Mouse (Mus musculus) forebrain, embryonic 12.5 days (tissue): ENCODE data around the gene Mrpl52. TPM values are rescaled to one million over a fixed set of nuclear protein-coding genes. Genes with fewer than 3 reads are reported as not detected.

Source experiments
- ATAC-seq: fragments of 200-750 bp; cut with Nextera tagmentation; 2 replicates; pipeline ENCODE4 v1.8.0; 2017; ENCODE audit warnings: moderate TSS enrichment; ENCODE audit not compliant: low FRiP score
- H3K27ac ChIP-seq: fragments of 300-500 bp; sonication (generic); 2 replicates; pipeline ENCODE4 v1.5.1; 2016; ENCODE audit warnings: mild to moderate bottlenecking
- H3K27me3 ChIP-seq: fragments of 300-500 bp; sonication (generic); 2 replicates; pipeline ENCODE4 v1.6.1; 2016; ENCODE audit warnings: mild to moderate bottlenecking
- H3K36me3 ChIP-seq: fragments of 300-500 bp; sonication (generic); replicated peaks from 2 replicates; pipeline ENCODE4 v1.6.1; 2016; ENCODE audit warnings: mild to moderate bottlenecking
- H3K4me1 ChIP-seq: fragments of 300-500 bp; sonication (generic); 2 replicates; pipeline ENCODE4 v1.6.1; 2016
- H3K4me2 ChIP-seq: fragments of 300-500 bp; sonication (generic); 2 replicates; pipeline ENCODE4 v1.6.1; 2016; ENCODE audit warnings: mild to moderate bottlenecking, moderate library complexity
- H3K4me3 ChIP-seq: fragments of 300-500 bp; sonication (generic); replicated peaks from 2 replicates; pipeline ENCODE4 v1.5.1; 2016; ENCODE audit warnings: mild to moderate bottlenecking
- H3K9ac ChIP-seq: fragments of 300-500 bp; sonication (generic); 2 replicates; pipeline ENCODE4 v1.6.1; 2016; ENCODE audit warnings: mild to moderate bottlenecking
- H3K9me3 ChIP-seq: fragments of 300-500 bp; sonication (generic); 2 replicates; pipeline ENCODE4 v1.6.1; 2016
- WGBS: fragments of 180-500 bp; shearing (Covaris S2); methylation state at CpG from one replicate; pipeline ENCODE4 v1.1.7; 2016; 5-methylcytosine and 5-hydroxymethylcytosine counted together
- polyA plus RNA-seq: library from polyadenylated mRNA; unstranded; fragments of >200 nt; fragmentation: Nextera tagmentation; extraction: Ambion mirVana; gene quantifications from 2 replicates; pipeline ENCODE4 v1.2.1, GENCODE M21; 2016

Gene Mrpl52
- polyA plus RNA-seq, 1 experiment from 2014 or later, result 307 TPM

DNA sequence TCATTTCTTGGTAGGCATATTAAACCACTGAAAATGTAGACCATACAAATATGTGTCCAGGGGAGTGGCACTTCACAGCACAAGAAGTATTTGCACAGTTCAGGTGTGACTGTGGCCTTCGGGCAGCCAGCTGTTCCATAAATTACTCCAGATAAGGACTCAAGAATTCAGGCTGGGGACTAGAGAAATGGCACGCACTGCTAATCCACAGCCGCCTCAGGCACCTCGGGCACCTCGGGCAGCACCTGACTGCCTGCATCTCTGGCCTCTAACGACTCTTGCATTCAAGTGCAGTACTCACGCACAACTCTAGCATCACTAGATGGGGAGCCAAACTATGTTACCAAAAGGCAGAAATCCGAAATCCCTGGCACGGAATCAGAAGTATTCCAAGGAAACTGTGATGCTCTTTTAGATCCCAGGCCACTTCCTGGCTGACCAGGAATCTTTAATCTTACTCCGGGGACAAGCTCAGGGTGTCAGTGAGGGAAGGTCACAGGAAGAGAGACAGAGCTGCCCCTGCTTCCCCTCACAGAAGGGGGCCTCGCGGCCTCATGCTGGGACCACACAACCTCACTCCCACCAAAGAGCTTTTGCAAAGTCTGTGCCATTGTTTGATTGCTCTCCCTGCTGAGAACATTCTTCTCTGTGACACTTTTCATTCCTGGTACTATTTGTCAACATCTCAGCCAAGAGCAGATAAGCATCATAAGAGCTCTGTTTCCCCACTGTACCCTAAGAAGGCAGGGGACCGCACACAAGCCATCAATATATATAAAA lies 11.3 kb upstream of the Mrpl52 start:
- H3K36me3 ChIP-seq, result no peaks in the 10 kb centered on the region
- ATAC-seq, result no peak
- no peak overlapping the region for H3K27ac ChIP-seq
- H3K27me3 ChIP-seq, result peaks cover 42% of the 10 kb centered on the region
- H3K4me2 ChIP-seq, result no peak overlapping the region
- no peak overlapping the region for H3K4me3 ChIP-seq
- H3K4me1 ChIP-seq, result peaks cover 22% of the 10 kb centered on the region
- WGBS, result 6% methylated on average over 13 of the region's 13 CpGs
- H3K9ac ChIP-seq, result no peak overlapping the region
- H3K9me3 ChIP-seq, result no peaks in the 10 kb centered on the region

DNA sequence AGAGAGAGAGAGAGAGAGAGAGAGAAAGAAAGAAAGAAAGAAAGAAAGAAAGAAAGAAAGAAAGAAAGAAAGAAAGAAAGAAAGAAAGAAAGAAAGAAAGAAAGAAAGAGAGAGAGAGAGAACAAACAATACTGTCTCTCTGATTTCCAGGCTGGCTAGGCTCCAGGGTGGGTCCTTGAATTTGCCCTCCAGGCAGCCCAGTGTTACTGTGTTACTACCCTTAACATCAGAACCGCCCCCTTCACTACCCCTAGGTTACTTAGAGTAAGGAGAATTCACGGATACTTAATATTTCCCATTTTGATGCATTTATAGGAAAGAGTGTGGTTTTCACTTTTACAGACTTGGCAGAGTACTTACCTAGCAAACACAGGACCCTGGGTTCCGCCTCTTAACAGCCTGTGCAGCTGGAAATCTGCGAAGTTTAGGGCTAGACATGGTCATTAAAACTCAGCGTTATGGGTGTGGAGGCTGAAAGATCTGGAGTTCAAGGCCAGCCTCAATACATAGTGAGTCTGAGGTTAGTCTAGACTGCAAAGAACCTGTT lies 10.4 kb upstream of the Mrpl52 start:
- no peak for ATAC-seq
- Histone ChIP-seq H3K36me3 (no peaks in the 10 kb centered on the region), H3K27ac (no peak overlapping the region), H3K9ac (no peak overlapping the region), H3K27me3 (peaks cover 42% of the 10 kb centered on the region), H3K9me3 (no peaks in the 10 kb centered on the region), H3K4me1 (peaks cover 22% of the 10 kb centered on the region), H3K4me3 (no peak overlapping the region), H3K4me2 (no peak overlapping the region)
- WGBS, result 29% methylated on average over 5 of the region's 5 CpGs

GRCm38 (mm10) chr14:54416830-54417229 lies 9.9 kb upstream of the Mrpl52 start:
- Histone ChIP-seq H3K27ac (no peak overlapping the region), H3K36me3 (no peaks in the 10 kb centered on the region), H3K9ac (no peak overlapping the region), H3K4me3 (no peak overlapping the region), H3K9me3 (no peaks in the 10 kb centered on the region), H3K4me2 (no peak overlapping the region), H3K27me3 (peaks cover 42% of the 10 kb centered on the region), H3K4me1 (peaks cover 22% of the 10 kb centered on the region)
- 46% methylated on average over 4 of the region's 4 CpGs for WGBS
- no peak for ATAC-seq

- H3K4me2 ChIP-seq, result peak within 1 kb of the TSS; percentile 15; the same call in 1 of the 2 replicates
- no peaks in the 10 kb centered on the region for H3K36me3 ChIP-seq
- H3K4me1 ChIP-seq, result peaks cover 22% of the 10 kb centered on the region
- 7% methylated on average over 19 of the region's 19 CpGs for WGBS
- ATAC-seq, result no peak
- no peaks in the 10 kb centered on the region for H3K9me3 ChIP-seq
- no peak within 1 kb of the TSS for H3K9ac ChIP-seq
- H3K27me3 ChIP-seq, result peaks cover 42% of the 10 kb centered on the region
- no peak within 1 kb of the TSS for H3K4me3 ChIP-seq
- no peak within 1 kb of the TSS for H3K27ac ChIP-seq
Observed at GRCm38 (mm10) chr14:54417623-54418081, 9.1 kb upstream of the Mrpl52 start, which contains the start of gene Slc7a7. Gene Slc7a7, minus strand, starts transcription at chr14:54417780.

- peaks cover 12% of the 10 kb centered on the region for H3K4me1 ChIP-seq
- WGBS, result 89% methylated on average over 2 of the region's 2 CpGs
- no peak overlapping the region for H3K4me2 ChIP-seq
- H3K4me3 ChIP-seq, result no peak overlapping the region
- ATAC-seq, result no peak
- H3K27ac ChIP-seq, result no peak overlapping the region
- no peaks in the 10 kb centered on the region for H3K9me3 ChIP-seq
- H3K36me3 ChIP-seq, result no peaks in the 10 kb centered on the region
- H3K27me3 ChIP-seq, result peaks cover 18% of the 10 kb centered on the region
- H3K9ac ChIP-seq, result no peak overlapping the region
Observed at GRCm38 (mm10) chr14:54421014-54421413, 5.7 kb upstream of the Mrpl52 start.

DNA sequence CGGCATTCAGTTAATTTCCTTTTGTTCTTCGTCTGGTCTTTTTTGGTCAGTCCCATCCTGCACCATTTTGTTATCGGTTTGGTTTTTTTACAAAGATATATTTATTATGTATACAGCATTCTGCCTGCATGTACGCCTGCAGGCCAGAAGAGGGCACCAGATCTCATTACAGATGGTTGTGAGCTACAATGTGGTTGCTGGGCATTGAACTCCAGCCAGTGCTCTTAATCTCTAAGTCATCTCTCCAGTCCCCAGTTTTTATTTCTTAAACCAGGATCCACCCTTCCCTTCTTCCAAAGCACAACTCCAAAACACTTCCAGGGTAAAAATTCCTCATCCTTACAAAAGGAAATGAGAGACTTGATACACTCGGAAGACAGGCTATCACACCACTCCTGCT lies 3.3 kb upstream of the Mrpl52 start:
- Histone ChIP-seq H3K4me3 (no peak overlapping the region), H3K9me3 (no peaks in the 10 kb centered on the region), H3K4me1 (peaks cover 20% of the 10 kb centered on the region), H3K36me3 (no peaks in the 10 kb centered on the region; the same call in 1 of the 2 replicates), H3K4me2 (no peak overlapping the region), H3K27ac (no peak overlapping the region), H3K9ac (no peak overlapping the region), H3K27me3 (no peaks in the 10 kb centered on the region)
- WGBS, result 58% methylated on average over 5 of the region's 5 CpGs
- no peak for ATAC-seq

DNA sequence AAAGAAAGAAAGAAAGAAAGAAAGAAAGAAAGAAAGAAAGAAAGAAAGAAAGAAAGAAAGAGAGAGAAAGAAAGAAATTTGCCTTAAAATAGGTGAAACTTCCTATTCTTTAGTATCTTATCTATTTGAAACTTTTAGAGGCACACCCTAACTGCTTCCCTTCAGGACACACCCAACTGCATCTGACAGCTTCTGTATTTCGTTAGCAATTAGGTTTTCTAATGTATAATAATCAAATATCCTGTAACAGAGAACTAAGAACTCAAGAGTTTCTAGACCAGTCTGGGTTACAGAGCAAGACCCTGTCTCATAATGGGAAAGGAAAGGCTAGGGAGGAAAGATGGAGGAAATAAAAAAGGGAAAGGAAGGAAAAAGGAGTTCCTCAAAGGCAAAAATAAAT lies 2.1 kb upstream of the Mrpl52 start:
- peaks cover 26% of the 10 kb centered on the region for H3K4me1 ChIP-seq
- peaks cover 10% of the 10 kb centered on the region for H3K36me3 ChIP-seq
- H3K4me2 ChIP-seq, result no peak overlapping the region
- H3K4me3 ChIP-seq, result no peak overlapping the region
- no peak overlapping the region for H3K9ac ChIP-seq
- no peak for ATAC-seq
- no peaks in the 10 kb centered on the region for H3K9me3 ChIP-seq
- WGBS, result 96% methylated on average over 1 of the region's 1 CpGs
- H3K27me3 ChIP-seq, result no peaks in the 10 kb centered on the region
- no peak overlapping the region for H3K27ac ChIP-seq

GRCm38 (mm10) chr14:54425540-54425939 lies 1.2 kb upstream of the Mrpl52 start:
- H3K9me3 ChIP-seq, result no peaks in the 10 kb centered on the region
- H3K4me1 ChIP-seq, result peaks cover 35% of the 10 kb centered on the region
- H3K27me3 ChIP-seq, result no peaks in the 10 kb centered on the region; the same call in 1 of the 2 replicates
- no peak overlapping the region for H3K9ac ChIP-seq
- H3K36me3 ChIP-seq, result peaks cover 11% of the 10 kb centered on the region
- 90% methylated on average over 1 of the region's 1 CpGs for WGBS
- H3K27ac ChIP-seq, result no peak overlapping the region
- ATAC-seq, result no peak
- H3K4me2 ChIP-seq, result peak overlapping the region; percentile 77; the same call in 1 of the 2 replicates
- 0 out of 2 replicates have a peak overlapping the region, but pooled peaks have one; percentile 89 for H3K4me3 ChIP-seq

GRCm38 (mm10) chr14:54426003-54426688 lies 563 bp upstream of the Mrpl52 start:
- peak overlapping the region; percentile 77 for H3K4me2 ChIP-seq
- peak overlapping the region; percentile 89 for H3K4me3 ChIP-seq
- ATAC-seq, result no peak
- H3K9ac ChIP-seq, result peak overlapping the region; percentile 87
- peaks cover 11% of the 10 kb centered on the region for H3K36me3 ChIP-seq
- H3K4me1 ChIP-seq, result peaks cover 41% of the 10 kb centered on the region
- 34% methylated on average over 14 of the region's 14 CpGs for WGBS
- H3K27ac ChIP-seq, result peak overlapping the region; percentile 86
- no peaks in the 10 kb centered on the region for H3K9me3 ChIP-seq
- no peaks in the 10 kb centered on the region; the same call in 1 of the 2 replicates for H3K27me3 ChIP-seq

DNA sequence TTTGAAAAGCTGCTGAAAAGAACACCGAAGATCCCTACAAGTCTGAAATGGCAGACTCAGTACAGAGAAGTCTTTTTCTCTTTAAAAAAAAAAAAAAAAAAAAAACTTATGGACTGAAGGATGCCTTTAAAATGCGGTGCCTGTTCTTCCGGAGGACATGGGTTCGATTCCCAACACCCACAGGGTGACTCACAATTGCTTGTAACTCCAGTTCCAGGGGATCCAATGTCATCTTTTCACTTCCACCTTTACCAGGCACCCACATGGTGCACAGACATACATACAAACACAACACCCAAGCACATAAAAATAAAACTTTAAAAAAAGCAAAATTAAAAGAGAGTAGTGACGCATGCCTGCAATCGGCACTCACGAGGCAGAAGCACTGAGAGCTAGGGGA lies 987 bp downstream of the Mrpl52 start:
- no peak for ATAC-seq
- H3K9me3 ChIP-seq, result no peaks in the 10 kb centered on the region
- 96% methylated on average over 7 of the region's 7 CpGs for WGBS
- H3K27me3 ChIP-seq, result peaks cover 10% of the 10 kb centered on the region; the same call in 1 of the 2 replicates
- peak overlapping the region; percentile 77 for H3K4me2 ChIP-seq
- H3K9ac ChIP-seq, result no peak overlapping the region
- peaks cover 11% of the 10 kb centered on the region for H3K36me3 ChIP-seq
- peaks cover 51% of the 10 kb centered on the region for H3K4me1 ChIP-seq
- H3K4me3 ChIP-seq, result peak overlapping the region; percentile 89
- H3K27ac ChIP-seq, result no peak overlapping the region

DNA sequence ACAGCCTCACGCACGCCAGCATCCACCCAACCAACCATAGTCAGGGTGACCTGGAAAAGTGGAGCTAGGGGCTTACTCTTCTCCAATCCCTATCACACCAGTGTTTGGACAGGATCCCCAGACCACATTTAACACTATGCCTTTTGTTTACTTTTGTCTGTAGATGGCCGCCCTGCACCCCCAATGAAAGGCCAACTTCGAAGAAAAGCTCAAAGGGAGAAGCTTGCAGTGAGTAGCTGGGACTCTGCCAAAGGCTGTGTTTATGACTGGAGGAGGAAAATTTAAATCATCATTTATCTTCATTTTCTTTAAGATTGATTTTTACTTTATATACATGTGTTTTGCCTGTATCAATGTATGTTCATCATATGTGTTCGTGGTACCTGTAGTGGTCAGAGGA lies 1.7 kb downstream of the Mrpl52 start:
- ATAC-seq, result no peak
- H3K27ac ChIP-seq, result no peak overlapping the region
- H3K36me3 ChIP-seq, result peaks cover 11% of the 10 kb centered on the region
- peaks cover 15% of the 10 kb centered on the region; the same call in 1 of the 2 replicates for H3K27me3 ChIP-seq
- peaks cover 58% of the 10 kb centered on the region for H3K4me1 ChIP-seq
- no peak overlapping the region for H3K4me3 ChIP-seq
- no peak overlapping the region for H3K9ac ChIP-seq
- 95% methylated on average over 5 of the region's 5 CpGs for WGBS
- H3K9me3 ChIP-seq, result no peaks in the 10 kb centered on the region
- no peak overlapping the region for H3K4me2 ChIP-seq
